Mouse (Mus musculus) hindbrain, embryonic 14.5 days (tissue): ENCODE data around the gene Hpse. TPM values are rescaled to one million over a fixed set of nuclear protein-coding genes. Genes with fewer than 3 reads are reported as not detected.

Experiments used
- ATAC-seq: fragments of 200-750 bp; cut with Nextera tagmentation; 2 replicates; pipeline ENCODE4 v1.8.0; 2017; ENCODE audit warnings: moderate number of reproducible peaks, mild to moderate bottlenecking, moderate TSS enrichment, moderate library complexity; ENCODE audit not compliant: low FRiP score
- DNase-seq: peaks from one replicate; pipeline ENCODE4 v3.0.0-alpha.2; 2015; ENCODE audit warnings: low spot score
- H3K27ac ChIP-seq: fragments of 300-500 bp; sonication (generic); 2 replicates; pipeline ENCODE4 v1.5.1; 2014; ENCODE audit warnings: mild to moderate bottlenecking, moderate library complexity
- H3K27me3 ChIP-seq: fragments of 300-500 bp; sonication (generic); 2 replicates; pipeline ENCODE4 v1.6.1; 2014; ENCODE audit warnings: mild to moderate bottlenecking, low read length, mixed read lengths; ENCODE audit not compliant: control insufficient read depth, insufficient read depth
- H3K36me3 ChIP-seq: fragments of 300-500 bp; sonication (generic); replicated peaks from 2 replicates; pipeline ENCODE4 v1.6.1; 2014; ENCODE audit not compliant: control insufficient read depth, insufficient read depth
- H3K4me1 ChIP-seq: fragments of 300-500 bp; sonication (generic); replicated peaks from 2 replicates; pipeline ENCODE4 v1.6.1; 2014; ENCODE audit warnings: antibody characterized with exemption, low read length, mixed read lengths; ENCODE audit not compliant: control insufficient read depth, insufficient read depth
- H3K4me2 ChIP-seq: fragments of 300-500 bp; sonication (generic); replicated peaks from 2 replicates; pipeline ENCODE4 v1.6.1; 2014; ENCODE audit warnings: mild to moderate bottlenecking, moderate library complexity
- H3K4me3 ChIP-seq: fragments of 300-500 bp; sonication (generic); replicated peaks from 2 replicates; pipeline ENCODE4 v1.5.1; 2014; ENCODE audit warnings: mild to moderate bottlenecking, low read length
- H3K9ac ChIP-seq: fragments of 300-500 bp; sonication (generic); 2 replicates; pipeline ENCODE4 v1.6.1; 2014
- H3K9me3 ChIP-seq: fragments of 300-500 bp; sonication (generic); 2 replicates; pipeline ENCODE4 v1.6.1; 2016; ENCODE audit warnings: low read length; ENCODE audit not compliant: control insufficient read depth
- WGBS: fragments of 180-500 bp; shearing (Covaris S2); extraction: QIAGEN DNeasy Blood & Tissue Kit; methylation state at CpG from one replicate; pipeline ENCODE4 v1.1.7; 2014; 5-methylcytosine and 5-hydroxymethylcytosine counted together
- polyA plus RNA-seq: library from polyadenylated mRNA; unstranded; fragments of >200 nt; fragmentation: Nextera tagmentation; extraction: Ambion mirVana; gene quantifications from 2 replicates; pipeline ENCODE4 v1.2.1, GENCODE M21; 2014

The Hpse gene
- polyA plus RNA-seq, 1 experiment from 2014 or later = 0.41 TPM

DNA sequence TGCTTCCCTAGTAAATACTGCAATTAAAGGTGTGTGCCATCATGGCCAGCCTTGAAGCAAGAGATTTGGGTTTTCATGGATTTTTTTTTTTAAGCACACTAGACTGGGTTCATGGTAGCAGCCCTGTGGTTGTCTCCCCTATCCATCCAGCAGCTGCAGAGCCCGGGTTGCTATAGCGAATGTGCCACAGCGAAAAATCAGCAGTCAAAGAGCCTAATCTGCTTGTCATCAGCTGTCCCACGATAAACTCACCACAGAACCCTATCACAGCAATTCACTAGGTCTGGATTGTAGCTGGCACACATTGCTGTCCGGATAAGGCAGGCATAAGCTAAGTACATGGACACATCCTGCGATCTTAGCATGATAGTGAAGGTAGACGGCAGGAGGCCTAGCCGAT is 17.4 kb upstream of the Hpse start:
- H3K9me3 ChIP-seq = no peaks in the 10 kb centered on the region
- no peak overlapping the region for H3K9ac ChIP-seq
- H3K4me1 ChIP-seq = no peaks in the 10 kb centered on the region
- no peak overlapping the region for H3K4me2 ChIP-seq
- 87% methylated on average over 8 of the region's 8 CpGs for WGBS
- H3K36me3 ChIP-seq = no peaks in the 10 kb centered on the region
- no peaks in the 10 kb centered on the region for H3K27me3 ChIP-seq
- no peak overlapping the region for H3K27ac ChIP-seq
- no peak for ATAC-seq
- no peak overlapping the region for H3K4me3 ChIP-seq
- no peak for DNase-seq

DNA sequence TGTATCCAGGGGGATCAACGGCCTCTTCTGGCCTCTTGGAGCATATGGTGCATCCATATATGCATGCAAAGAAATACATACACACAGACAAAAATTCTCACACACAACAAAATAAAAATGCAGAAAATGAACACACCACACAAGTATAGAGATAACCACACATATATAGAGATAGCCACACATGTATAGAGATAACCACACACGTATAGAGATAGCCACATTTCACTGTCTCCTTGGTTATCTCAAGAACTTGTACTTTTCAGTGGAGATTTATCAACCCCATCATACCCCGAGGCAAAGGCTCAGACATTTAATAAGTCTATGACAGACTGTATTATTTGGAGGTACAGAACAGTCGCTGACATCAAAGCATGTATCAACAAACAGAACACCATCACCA is 15.0 kb upstream of the Hpse start:
- Histone ChIP-seq H3K9me3 (no peaks in the 10 kb centered on the region), H3K27ac (no peak overlapping the region), H3K4me1 (no peaks in the 10 kb centered on the region), H3K36me3 (no peaks in the 10 kb centered on the region), H3K4me2 (no peak overlapping the region), H3K4me3 (no peak overlapping the region), H3K9ac (no peak overlapping the region), H3K27me3 (no peaks in the 10 kb centered on the region)
- WGBS = 89% methylated on average over 4 of the region's 4 CpGs
- no peak for DNase-seq
- ATAC-seq = no peak

DNA sequence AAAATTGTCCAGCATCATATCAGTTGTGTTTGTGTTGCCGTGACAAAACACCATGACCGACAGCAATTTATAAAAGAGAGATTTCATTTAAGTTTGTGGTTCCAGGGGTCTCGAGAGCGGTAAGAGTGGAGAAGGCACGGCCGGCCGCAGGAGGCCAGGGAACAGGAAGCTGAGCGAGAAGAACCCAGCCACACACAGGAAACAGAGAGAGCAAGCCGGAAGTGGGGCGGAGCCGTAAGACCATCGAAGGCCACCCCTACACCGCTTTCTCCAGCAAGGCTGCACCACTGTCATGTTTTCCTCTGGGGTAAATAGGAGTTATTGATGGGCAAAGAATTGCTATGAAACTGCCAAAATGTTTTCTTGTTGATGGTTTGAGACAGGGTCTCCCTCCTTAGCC is 9.2 kb upstream of the Hpse start:
- no peak overlapping the region for H3K4me3 ChIP-seq
- ATAC-seq = no peak
- no peaks in the 10 kb centered on the region for H3K27me3 ChIP-seq
- no peak overlapping the region for H3K27ac ChIP-seq
- WGBS = 91% methylated on average over 13 of the region's 13 CpGs
- no peaks in the 10 kb centered on the region for H3K36me3 ChIP-seq
- no peak overlapping the region for H3K9ac ChIP-seq
- no peak for DNase-seq
- H3K9me3 ChIP-seq = no peaks in the 10 kb centered on the region
- H3K4me2 ChIP-seq = no peak overlapping the region
- no peaks in the 10 kb centered on the region for H3K4me1 ChIP-seq

DNA sequence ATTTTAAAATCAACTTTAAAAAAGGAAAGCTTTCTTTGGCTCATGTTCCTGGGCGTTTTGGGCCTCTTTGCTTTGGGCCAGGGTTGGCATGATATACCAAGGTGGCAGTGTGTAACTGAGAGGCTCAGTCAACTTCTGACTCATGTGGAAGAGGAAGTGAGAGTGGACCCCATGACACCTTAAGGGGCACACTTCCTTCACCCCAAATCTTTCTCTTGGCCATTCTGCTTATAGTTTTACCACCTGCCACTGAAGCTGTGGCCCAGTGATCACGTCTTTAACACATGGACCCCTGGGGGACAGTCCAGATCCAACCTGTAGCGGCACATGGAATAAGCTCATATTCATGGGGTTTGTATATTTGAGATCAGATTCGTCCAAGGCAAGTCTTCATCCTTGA is 6.5 kb upstream of the Hpse start:
- H3K9ac ChIP-seq = no peak overlapping the region
- no peaks in the 10 kb centered on the region for H3K4me1 ChIP-seq
- H3K36me3 ChIP-seq = no peaks in the 10 kb centered on the region
- 0 out of 2 replicates have a peak, but pooled peaks cover 2% of the 10 kb centered on the region for H3K27me3 ChIP-seq
- DNase-seq (no peak), ATAC-seq (no peak)
- WGBS = 85% methylated on average over 4 of the region's 4 CpGs
- no peak overlapping the region for H3K4me2 ChIP-seq
- no peaks in the 10 kb centered on the region for H3K9me3 ChIP-seq
- no peak overlapping the region for H3K27ac ChIP-seq
- no peak overlapping the region for H3K4me3 ChIP-seq

DNA sequence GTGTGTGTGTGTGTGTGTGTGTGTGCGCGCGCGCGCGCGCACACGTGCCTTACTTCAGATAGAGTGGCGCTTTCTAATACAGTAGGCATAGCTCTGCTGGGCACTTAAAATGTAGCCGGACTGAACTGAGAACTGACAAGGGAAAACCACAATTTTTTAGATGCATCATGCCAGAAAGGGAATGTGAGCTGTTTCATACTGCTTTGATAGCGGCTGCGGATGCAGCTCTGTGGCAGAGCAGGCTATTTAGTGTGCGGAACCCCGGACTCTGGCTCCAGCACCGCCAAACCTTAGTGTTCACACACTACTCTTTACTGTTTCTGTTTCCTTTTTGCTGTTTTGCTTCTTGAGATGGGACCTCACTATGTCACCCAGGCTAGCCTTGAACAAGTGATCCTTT is 2.8 kb downstream of the Hpse start:
- no peak overlapping the region for H3K9ac ChIP-seq
- ATAC-seq (no peak), DNase-seq (no peak)
- peaks cover 29% of the 10 kb centered on the region for H3K27me3 ChIP-seq
- H3K36me3 ChIP-seq = no peaks in the 10 kb centered on the region
- no peak overlapping the region for H3K27ac ChIP-seq
- H3K4me1 ChIP-seq = peaks cover 9% of the 10 kb centered on the region; the same call in 1 of the 2 replicates
- no peak overlapping the region for H3K4me3 ChIP-seq
- H3K9me3 ChIP-seq = no peaks in the 10 kb centered on the region
- WGBS = 95% methylated on average over 15 of the region's 15 CpGs
- H3K4me2 ChIP-seq = no peak overlapping the region

DNA sequence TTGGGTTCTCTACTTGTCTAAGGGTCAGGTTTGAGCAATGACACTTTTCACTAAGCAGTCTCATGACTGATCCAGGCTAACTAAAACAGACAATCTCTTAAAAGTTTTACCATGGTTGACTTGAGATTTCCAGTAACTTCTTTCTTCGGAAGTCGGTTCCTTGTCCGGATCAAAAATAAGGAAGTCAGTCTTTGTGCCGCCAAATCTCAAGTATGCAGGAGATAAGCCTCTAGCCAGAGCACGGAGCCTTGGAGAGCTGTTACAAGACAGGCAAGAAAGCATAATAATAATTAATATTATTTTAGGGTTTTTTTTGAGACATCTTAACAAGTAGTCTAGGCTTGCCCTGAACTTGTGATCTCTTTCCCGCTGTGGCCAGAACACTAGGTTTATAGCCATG is 8.3 kb downstream of the Hpse start:
- Histone ChIP-seq H3K4me3 (no peak overlapping the region), H3K9ac (no peak overlapping the region), H3K4me2 (no peak overlapping the region), H3K36me3 (no peaks in the 10 kb centered on the region), H3K27ac (no peak overlapping the region), H3K9me3 (no peaks in the 10 kb centered on the region), H3K27me3 (no peaks in the 10 kb centered on the region), H3K4me1 (no peaks in the 10 kb centered on the region)
- ATAC-seq = no peak
- WGBS = 92% methylated on average over 6 of the region's 6 CpGs
- no peak for DNase-seq

DNA sequence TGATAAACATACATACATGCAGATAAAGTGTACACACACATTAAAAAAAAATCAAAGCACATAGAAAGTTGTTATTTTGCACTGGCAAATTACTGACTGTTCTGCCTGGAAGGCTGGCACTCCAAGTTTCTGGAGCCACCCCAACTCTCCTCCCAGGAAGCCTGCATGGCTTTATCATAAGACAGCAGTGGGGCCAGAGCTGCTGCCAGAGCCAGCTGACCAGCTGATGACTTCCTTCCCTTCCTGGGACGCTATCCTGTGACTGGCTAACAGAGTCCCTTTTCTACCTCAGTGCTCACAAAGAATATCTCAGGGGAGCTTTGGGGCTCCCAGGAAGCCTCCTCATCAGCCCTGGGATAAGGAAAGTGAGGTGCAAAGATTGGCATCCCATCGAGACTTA is 9.5 kb downstream of the Hpse start:
- Histone ChIP-seq H3K27ac (no peak overlapping the region), H3K4me1 (no peaks in the 10 kb centered on the region), H3K4me3 (no peak overlapping the region), H3K27me3 (no peaks in the 10 kb centered on the region), H3K9ac (no peak overlapping the region), H3K36me3 (no peaks in the 10 kb centered on the region), H3K4me2 (no peak overlapping the region), H3K9me3 (no peaks in the 10 kb centered on the region)
- ATAC-seq (no peak), DNase-seq (no peak)
- 58% methylated on average over 2 of the region's 2 CpGs for WGBS

DNA sequence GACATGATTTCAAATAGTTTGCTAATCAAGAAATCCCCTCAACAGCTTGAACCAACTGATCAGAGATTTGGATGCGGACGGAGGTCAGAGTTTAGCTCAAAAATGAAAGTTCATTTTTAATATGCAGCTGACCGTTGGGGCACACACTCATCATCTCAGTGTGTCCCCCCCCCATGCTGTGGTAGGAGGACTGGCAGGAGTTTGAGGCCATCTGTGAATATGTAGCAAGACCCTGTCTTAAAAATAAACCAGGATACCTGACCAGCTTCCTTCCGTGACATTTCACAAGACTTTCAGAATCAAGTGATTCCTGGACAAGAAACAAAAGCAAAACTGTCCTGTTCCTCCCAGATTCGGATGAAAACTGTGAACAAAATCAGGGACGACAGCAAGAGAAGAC is 10.5 kb downstream of the Hpse start:
- Histone ChIP-seq H3K9ac (no peak overlapping the region), H3K4me2 (no peak overlapping the region), H3K9me3 (no peaks in the 10 kb centered on the region), H3K4me1 (no peaks in the 10 kb centered on the region), H3K27ac (no peak overlapping the region), H3K36me3 (no peaks in the 10 kb centered on the region), H3K4me3 (no peak overlapping the region), H3K27me3 (no peaks in the 10 kb centered on the region)
- DNase-seq = no peak
- 92% methylated on average over 6 of the region's 6 CpGs for WGBS
- no peak for ATAC-seq

DNA sequence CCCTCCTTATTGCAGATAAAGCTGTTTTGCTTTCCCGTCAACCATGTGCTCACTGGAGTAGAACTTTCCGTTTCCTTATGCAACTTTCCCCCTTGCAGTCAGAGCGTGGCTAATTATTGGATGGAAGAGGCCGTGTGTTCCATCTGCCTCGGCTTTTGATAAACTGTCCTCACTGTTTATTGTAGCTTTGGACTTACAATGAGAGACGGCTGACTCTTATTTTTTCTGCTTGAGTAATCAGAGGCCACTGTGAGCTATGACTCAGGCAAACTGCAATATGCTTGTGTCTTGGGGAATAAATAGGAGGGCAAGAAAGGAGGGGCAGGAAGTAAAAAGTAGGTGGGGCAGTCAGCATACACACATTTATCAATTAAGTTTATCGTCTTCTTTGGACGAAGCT is 12.8 kb downstream of the Hpse start:
- no peaks in the 10 kb centered on the region for H3K9me3 ChIP-seq
- H3K4me2 ChIP-seq = no peak overlapping the region
- no peaks in the 10 kb centered on the region for H3K27me3 ChIP-seq
- H3K4me1 ChIP-seq = no peaks in the 10 kb centered on the region
- H3K27ac ChIP-seq = no peak overlapping the region
- H3K4me3 ChIP-seq = no peak overlapping the region
- no peaks in the 10 kb centered on the region for H3K36me3 ChIP-seq
- no peak overlapping the region for H3K9ac ChIP-seq
- 29% methylated on average over 8 of the region's 8 CpGs for WGBS
- ATAC-seq = no peak
- DNase-seq = no peak

DNA sequence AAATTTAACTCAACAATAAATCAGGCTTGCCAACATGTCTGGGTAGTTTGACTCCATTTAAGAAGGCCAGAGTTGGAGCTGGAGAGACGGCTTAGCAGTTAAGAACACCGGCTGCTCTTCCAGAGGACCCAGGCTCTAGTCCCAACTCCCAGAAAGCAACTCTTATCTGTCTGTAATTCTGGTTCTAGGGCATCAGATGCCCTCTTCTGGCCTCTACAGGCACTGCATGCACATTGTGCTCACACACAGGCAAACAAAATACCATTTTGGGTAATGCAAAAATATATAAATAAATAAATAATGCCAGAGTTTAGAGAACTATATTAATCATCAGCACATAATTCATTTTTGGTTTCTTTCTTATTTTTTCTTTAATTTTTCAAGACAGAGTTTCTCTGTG is 15.2 kb downstream of the Hpse start:
- H3K27ac ChIP-seq = no peak overlapping the region
- H3K4me1 ChIP-seq = no peaks in the 10 kb centered on the region
- H3K9me3 ChIP-seq = no peaks in the 10 kb centered on the region
- WGBS = 100% methylated on average over 2 of the region's 2 CpGs
- H3K27me3 ChIP-seq = no peaks in the 10 kb centered on the region
- H3K9ac ChIP-seq = no peak overlapping the region
- no peaks in the 10 kb centered on the region for H3K36me3 ChIP-seq
- ATAC-seq = no peak
- DNase-seq = no peak
- no peak overlapping the region for H3K4me2 ChIP-seq
- H3K4me3 ChIP-seq = no peak overlapping the region
